Mouse (Mus musculus) spleen, adult 2 months (tissue): ENCODE measurements around the gene Chrm3.

Experiments used
- CTCF ChIP-seq: fragments of 200-500 bp; IDR thresholded peaks from 2 replicates; pipeline ENCODE4 v1.5.1; 2011; ENCODE audit warnings: mild to moderate bottlenecking, inconsistent platforms; ENCODE audit not compliant: insufficient read depth, insufficient read length, insufficient replicate concordance; ENCODE audit errors: extremely low read depth
- POLR2A ChIP-seq: fragments of 200-500 bp; IDR thresholded peaks from 2 replicates; pipeline ENCODE4 v1.6.1; 2011; ENCODE audit warnings: low read depth, low read length, inconsistent platforms

- TF ChIP-seq CTCF = no peak
- no peak for TF ChIP-seq POLR2A
Measured at GRCm38 (mm10) chr13:9983293-9983692, 377.4 kb downstream of the Chrm3 start.
